In the genomic region with DNA sequence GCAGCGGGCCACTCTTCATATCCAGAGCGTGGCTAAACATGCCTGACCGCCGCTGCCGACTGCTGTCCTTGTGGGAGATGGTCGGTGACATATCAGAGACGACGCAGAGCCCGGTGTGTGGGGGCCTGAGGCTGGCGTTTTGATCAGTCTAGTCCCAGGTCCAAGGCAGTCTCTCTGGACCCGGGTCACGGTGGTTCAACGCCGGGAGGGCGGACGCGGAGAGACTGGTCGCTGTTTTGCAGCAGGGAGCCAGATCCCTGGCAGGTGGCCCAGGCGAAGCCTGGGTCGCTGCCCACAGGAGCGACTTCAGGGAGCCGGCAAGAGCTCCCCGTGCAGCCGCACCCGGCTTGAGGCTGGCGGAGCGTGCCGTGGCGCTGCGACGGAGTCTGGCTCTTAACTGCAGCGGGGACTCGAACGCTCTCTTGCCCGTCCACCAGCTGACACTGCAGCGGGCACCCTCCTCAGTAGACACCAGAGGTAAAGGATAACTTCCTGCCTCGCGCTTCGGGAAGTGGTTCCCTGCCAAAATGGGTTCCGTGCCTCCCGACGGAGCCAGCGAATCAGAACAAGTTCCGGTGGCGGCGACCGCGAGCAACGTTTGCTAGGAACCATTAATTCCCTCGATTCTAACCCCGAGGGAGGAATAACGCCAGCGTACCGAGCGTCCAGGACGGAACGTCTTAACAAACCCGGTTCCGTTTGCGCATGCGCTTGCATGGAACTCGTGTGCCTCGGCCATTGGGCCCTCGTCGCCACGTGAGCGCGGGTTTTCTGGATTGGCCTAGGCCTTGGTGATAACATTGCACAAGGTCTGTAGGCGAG, we compare ENCODE assay signal across 8 mouse cellular contexts. TPM values are rescaled to one million over a fixed set of nuclear protein-coding genes. Genes with fewer than 3 reads are reported as not detected.
DNase-seq lines count a peak whose midpoint lies in the region; ATAC-seq and TF ChIP-seq lines count a peak whose summit lies in the region.

A gene (minus strand): TSS at position 669 of the 822 bp plus-strand sequence.

- peak within 1 kb of the TSS; percentile 74 for H3K4me2 ChIP-seq in embryonic facial prominence, embryonic 14.5 days (ENCODE audit: low read depth, low read length)
- peak within 1 kb of the TSS; percentile 84 for H3K4me2 ChIP-seq in limb, embryonic 13.5 days (replicated peaks)
- peak within 1 kb of the TSS; percentile 90 for H3K4me2 ChIP-seq in midbrain, embryonic 16.5 days (ENCODE audit: low read length)

- no peaks in the 10 kb centered on the region for H3K79me2 ChIP-seq in heart, adult 2 months (replicated peaks; ENCODE audit: control insufficient read depth, insufficient read depth, low read length)

- DNase-seq in 3T3-L1 (ENCODE audit: low read depth, low spot score): peak; percentile 100
- peak; percentile 96 to 99 for DNase-seq in adrenal gland, postnatal 4 days (ENCODE audit: low spot score in 2 of 2)
- DNase-seq in embryonic facial prominence, embryonic 14.5 days (ENCODE audit: low spot score): peak; percentile 100
- DNase-seq in heart, adult 2 months: peak; percentile 97 to 98
- peak; percentile 98 to 99 for DNase-seq in kidney, adult 8-10 months
- DNase-seq in spleen, postnatal 10 days (ENCODE audit: low spot score in 2 of 2): peak; percentile 94 to 99

- H3K36me3 ChIP-seq in embryonic facial prominence, embryonic 14.5 days (ENCODE audit: control insufficient read depth, insufficient read depth, low read length): 0 out of 2 replicates have a peak, but pooled peaks cover 3% of the 10 kb centered on the region
- H3K36me3 ChIP-seq in heart, adult 2 months (ENCODE audit: control insufficient read depth, insufficient read depth, low read length): peaks cover 10% of the 10 kb centered on the region
- 0 out of 2 replicates have a peak, but pooled peaks cover 3% of the 10 kb centered on the region for H3K36me3 ChIP-seq in limb, embryonic 13.5 days
- H3K36me3 ChIP-seq in midbrain, embryonic 16.5 days (ENCODE audit: control insufficient read depth, insufficient read depth, low read length): no peaks in the 10 kb centered on the region

- H3K27me3 ChIP-seq in embryonic facial prominence, embryonic 14.5 days (replicated peaks; ENCODE audit: control insufficient read depth, insufficient read depth, low read length): peaks cover 10% of the 10 kb centered on the region; the same call in 1 of the 2 replicates
- peaks cover 3% of the 10 kb centered on the region; the same call in 1 of the 2 replicates for H3K27me3 ChIP-seq in heart, adult 2 months (ENCODE audit: control insufficient read depth, insufficient read depth, low read length)
- peaks cover 5% of the 10 kb centered on the region; the same call in 1 of the 2 replicates for H3K27me3 ChIP-seq in limb, embryonic 13.5 days
- peaks cover 4% of the 10 kb centered on the region; the same call in 1 of the 2 replicates for H3K27me3 ChIP-seq in midbrain, embryonic 16.5 days (ENCODE audit: control insufficient read depth, insufficient read depth, low read depth, low read length)

- no peaks in the 10 kb centered on the region for H3K9me3 ChIP-seq in embryonic facial prominence, embryonic 14.5 days (ENCODE audit: control insufficient read depth, low read length)
- H3K9me3 ChIP-seq in limb, embryonic 13.5 days: no peaks in the 10 kb centered on the region
- no peaks in the 10 kb centered on the region for H3K9me3 ChIP-seq in midbrain, embryonic 16.5 days (replicated peaks; ENCODE audit: control insufficient read depth, low read length, poor library complexity, severe bottlenecking)

- peak; percentile 81 for TF ChIP-seq POLR2A in heart, adult 2 months (IDR thresholded peaks at IDR 0.05; ENCODE audit: insufficient read depth, low read depth, low read length)

- WGBS in embryonic facial prominence, embryonic 14.5 days: 1% methylated on average over 52 of the region's 69 CpGs
- WGBS in heart, adult 2 months: under 1% methylated on average over 69 of the region's 69 CpGs
- WGBS in limb, embryonic 13.5 days: under 1% methylated on average over 69 of the region's 69 CpGs
- WGBS in midbrain, embryonic 16.5 days: under 1% methylated on average over 69 of the region's 69 CpGs

- intact Hi-C loops in heart, adult 2 months (cut with DNase I): loop anchor here (1.0 kb wide), 2 partner anchors 12 to 35 kb away; a partner anchor contains a TSS

- peaks cover 23% of the 10 kb centered on the region for H3K4me1 ChIP-seq in embryonic facial prominence, embryonic 14.5 days (ENCODE audit: control insufficient read depth, insufficient read depth, low read length)
- H3K4me1 ChIP-seq in heart, adult 2 months (ENCODE audit: control insufficient read depth, insufficient read depth, low read length): peaks cover 7% of the 10 kb centered on the region
- H3K4me1 ChIP-seq in limb, embryonic 13.5 days: peaks cover 17% of the 10 kb centered on the region
- peaks cover 29% of the 10 kb centered on the region for H3K4me1 ChIP-seq in midbrain, embryonic 16.5 days (ENCODE audit: control insufficient read depth, insufficient read depth, low read length)

- peak within 1 kb of the TSS; percentile 96 for H3K4me3 ChIP-seq in embryonic facial prominence, embryonic 14.5 days (ENCODE audit: low read depth, low read length)
- H3K4me3 ChIP-seq in heart, adult 2 months: peak within 1 kb of the TSS; percentile 77
- peak within 1 kb of the TSS; percentile 89 for H3K4me3 ChIP-seq in limb, embryonic 13.5 days
- H3K4me3 ChIP-seq in midbrain, embryonic 16.5 days (ENCODE audit: low read depth, low read length): peak within 1 kb of the TSS; percentile 79

- peak; percentile 96 for ATAC-seq in embryonic facial prominence, embryonic 14.5 days (ENCODE audit: low read depth)
- peak; percentile 95 for ATAC-seq in limb, embryonic 13.5 days (ENCODE audit: low FRiP score, low read depth)
- peak; percentile 98 for ATAC-seq in midbrain, embryonic 16.5 days

- peak within 1 kb of the TSS; percentile 87 for H3K27ac ChIP-seq in embryonic facial prominence, embryonic 14.5 days (replicated peaks; ENCODE audit: low read depth, low read length)
- peak within 1 kb of the TSS; percentile 93 for H3K27ac ChIP-seq in heart, adult 2 months
- H3K27ac ChIP-seq in limb, embryonic 13.5 days: peak within 1 kb of the TSS; percentile 83; the same call in 1 of the 2 replicates
- peak within 1 kb of the TSS; percentile 84 for H3K27ac ChIP-seq in midbrain, embryonic 16.5 days (ENCODE audit: low read length)

- H3K9ac ChIP-seq in embryonic facial prominence, embryonic 14.5 days (ENCODE audit: low read depth, low read length): peak within 1 kb of the TSS; percentile 85
- peak within 1 kb of the TSS; percentile 77 for H3K9ac ChIP-seq in heart, adult 2 months (ENCODE audit: low read depth, low read length)
- peak within 1 kb of the TSS; percentile 90 for H3K9ac ChIP-seq in limb, embryonic 13.5 days
- H3K9ac ChIP-seq in midbrain, embryonic 16.5 days (ENCODE audit: low read depth, low read length): peak within 1 kb of the TSS; percentile 80

- peak; percentile 97 for TF ChIP-seq EP300 in heart, adult 2 months (IDR thresholded peaks at IDR 0.05; ENCODE audit: insufficient read depth, low read depth, low read length)

- TF ChIP-seq CTCF in heart, adult 2 months (IDR thresholded peaks at IDR 0.05): peak; percentile 8; the same call in 1 of the 2 replicates

RNA-seq across cellular contexts. Expression of the gene that starts here (rescaled TPM):
- 10 to 100 TPM; 26.4 to 28.3 TPM for total RNA-seq in adrenal gland, postnatal 4 days (2021)
- 15.1 and 16.7 TPM in 2 replicates for polyA plus RNA-seq in embryonic facial prominence, embryonic 14.5 days (2014; fragmentation: Nextera tagmentation; extraction: Ambion mirVana)
- 10 to 100 TPM; 10.9 to 13.4 TPM for total RNA-seq in heart, adult 2 months (2021)
- polyA plus RNA-seq in heart, adult 2 months (2012; rRNA removed): 6.0 and 11.8 TPM in 2 replicates
- 14.0 and 15.8 TPM in 2 replicates for polyA plus RNA-seq in limb, embryonic 13.5 days (2015; fragmentation: Nextera tagmentation; extraction: Ambion mirVana)
- polyA plus RNA-seq in midbrain, embryonic 16.5 days (2015; fragmentation: Nextera tagmentation; extraction: Ambion mirVana): 21.5 and 21.8 TPM in 2 replicates

Comparison
In these comparisons a context has a peak if more than half of its experiments do, and no peak if none do; other contexts are left out.
1. Peak in every context shown above with its lines: DNase-seq, ATAC-seq, H3K4me3 ChIP-seq and H3K27ac ChIP-seq.